Mouse (Mus musculus) CH12.LX (cell line): ENCODE measurements around the gene 4930442H23Rik.

Experiments used
- BHLHE40 ChIP-seq: IDR thresholded peaks from 2 replicates; pipeline ENCODE4 v1.6.1; 2011; ENCODE audit warnings: mild to moderate bottlenecking, low read depth, low read length, improper control_type of control experiment
- CHD2 ChIP-seq: IDR thresholded peaks from 2 replicates; pipeline ENCODE4 v1.6.1; 2011; ENCODE audit warnings: low read length, improper control_type of control experiment
- CTCF ChIP-seq, 2 experiments: IDR thresholded peaks in 1 of 2; conservative IDR thresholded peaks in 1 of 2; 2 replicates each; pipeline ENCODE4 v1.5.1; 2011 to 2012; ENCODE audit warnings: low read depth in 2 of 2, low read length in 2 of 2, improper control_type of control experiment in 1 of 2, inconsistent platforms in 1 of 2, mild to moderate bottlenecking in 1 of 2, moderate library complexity in 1 of 2
- E2F4 ChIP-seq: IDR thresholded peaks from 2 replicates; pipeline ENCODE4 v1.6.1; 2011; ENCODE audit warnings: low read depth, low read length, improper control_type of control experiment; ENCODE audit not compliant: insufficient replicate concordance
- ELF1 ChIP-seq: IDR thresholded peaks from 2 replicates; pipeline ENCODE4 v1.6.1; 2014; ENCODE audit warnings: low read depth, mild to moderate bottlenecking, inconsistent platforms, low read length, improper control_type of control experiment
- EP300 ChIP-seq: IDR thresholded peaks from 2 replicates; pipeline ENCODE4 v1.6.1; 2011; ENCODE audit warnings: low read length, improper control_type of control experiment
- MAFK ChIP-seq: IDR thresholded peaks from 2 replicates; pipeline ENCODE4 v1.6.1; 2011; ENCODE audit warnings: low read length, improper control_type of control experiment; ENCODE audit not compliant: insufficient replicate concordance
- NELFE ChIP-seq: IDR thresholded peaks from 2 replicates; pipeline ENCODE4 v1.6.1; 2011; ENCODE audit warnings: low read depth, low read length, improper control_type of control experiment
- NRF1 ChIP-seq: IDR thresholded peaks from 2 replicates; pipeline ENCODE4 v1.6.1; 2014; ENCODE audit warnings: low read depth, mild to moderate bottlenecking, inconsistent platforms, low read length, improper control_type of control experiment, moderate library complexity
- POLR2A ChIP-seq: IDR thresholded peaks from 2 replicates; pipeline ENCODE4 v1.6.1; 2011; ENCODE audit warnings: low read depth, mild to moderate bottlenecking, improper control_type of control experiment, low read length
- POLR2AphosphoS2 ChIP-seq: IDR thresholded peaks from 2 replicates; pipeline ENCODE4 v1.6.1; 2011; ENCODE audit warnings: low read depth, low read length, improper control_type of control experiment
- RAD21 ChIP-seq: IDR thresholded peaks from 2 replicates; pipeline ENCODE4 v1.6.1; 2011; ENCODE audit warnings: low read depth, mild to moderate bottlenecking, low read length, improper control_type of control experiment, moderate library complexity
- SIN3A ChIP-seq: IDR thresholded peaks from 2 replicates; pipeline ENCODE4 v1.6.1; 2012; ENCODE audit warnings: low read length, improper control_type of control experiment, inconsistent platforms
- TCF12 ChIP-seq: IDR thresholded peaks from 2 replicates; pipeline ENCODE4 v1.6.1; 2014; ENCODE audit warnings: low read depth, mild to moderate bottlenecking, inconsistent platforms, low read length, improper control_type of control experiment

DNA sequence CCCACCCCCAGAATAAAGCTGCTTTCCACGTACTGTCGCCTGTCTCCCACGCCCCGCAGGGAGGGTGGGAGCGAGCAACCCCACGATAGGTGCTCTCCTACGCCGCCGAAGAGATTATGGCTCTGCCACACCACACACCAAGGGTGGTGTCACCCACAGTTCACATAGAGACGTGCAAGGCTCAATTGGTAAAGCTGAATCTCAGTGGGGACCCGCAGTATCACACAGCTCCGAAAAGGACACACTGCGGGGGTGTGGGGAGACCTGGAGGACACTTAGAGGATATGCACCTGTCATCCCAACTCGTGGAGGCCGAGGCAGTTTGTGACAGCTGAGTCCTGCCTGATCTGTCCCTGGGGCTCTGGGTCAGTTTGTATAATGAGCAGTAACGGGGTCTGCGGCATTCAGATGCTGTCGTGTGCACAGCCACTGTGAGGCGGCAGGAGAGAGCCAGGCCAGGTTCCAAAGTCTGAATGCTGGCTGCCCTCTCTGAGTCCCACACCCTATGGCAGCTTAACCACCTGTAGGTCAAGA, 9.4 kb upstream of the 4930442H23Rik start:
- TF ChIP-seq POLR2A (no peak), ELF1 (no peak), E2F4 (no peak), CTCF (conservative IDR thresholded peaks at IDR 0.05 in 1 of 2, IDR thresholded peaks at IDR 0.05 in 1 of 2; ENCODE audit: low read depth in 2 of 2, low read length in 2 of 2) (no peak), TCF12 (no peak), BHLHE40 (no peak), NRF1 (no peak), EP300 (no peak), RAD21 (no peak), NELFE (no peak), MAFK (no peak), CHD2 (0 out of 2 replicates have a peak, but pooled peaks have one; percentile 27), POLR2AphosphoS2 (no peak), SIN3A (no peak; the same call in 1 of the 2 replicates)
